Mouse (Mus musculus): Measurements from ENCODE around the gene Fam136a.
"Not testable (repeated sequence)": the region's sequence is repeated elsewhere in the genome, so short reads cannot be mapped to it uniquely, and the experiment has no call there.

Gene Fam136a

DNA sequence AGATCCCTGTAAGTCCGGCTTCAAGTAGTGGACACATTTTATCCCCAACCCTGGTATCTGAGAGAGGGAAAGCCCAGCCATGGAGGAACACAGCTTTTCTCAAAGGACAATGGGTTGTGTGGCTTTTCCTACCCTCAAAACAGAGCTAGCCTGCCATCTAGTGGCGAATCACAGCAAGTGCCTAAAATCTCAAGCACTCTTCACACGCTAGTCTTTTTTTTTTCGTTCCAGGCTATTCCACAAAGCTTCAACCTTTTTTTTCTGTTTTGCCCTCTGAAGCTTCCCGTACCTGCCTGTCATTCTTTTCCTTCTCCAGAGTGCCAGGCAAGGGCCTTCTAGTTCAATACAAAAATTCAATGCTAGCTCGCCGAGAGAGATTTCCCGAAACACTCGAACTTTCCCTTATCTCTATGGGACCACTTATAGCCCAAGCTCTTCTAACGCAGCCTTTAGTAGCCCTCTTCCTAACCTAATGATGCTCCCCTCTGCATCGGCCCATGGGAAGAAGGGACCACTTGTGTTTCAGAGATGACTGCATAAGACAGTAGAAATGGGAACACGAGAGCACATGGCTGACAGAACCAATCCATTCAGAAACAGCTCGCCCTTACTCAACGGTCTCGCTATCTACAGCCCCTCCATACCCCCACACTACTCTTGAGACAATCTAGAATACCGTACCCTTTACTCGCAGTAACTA is 854 bp upstream of the Fam136a start:
- in situ Hi-C loops (cut with MboI, MseI) = loop anchor here (5.0 to 10.0 kb wide), 2 partner anchors 38 to 240 kb away; partner anchors contain the start of gene Tia1 (in 1 of the 2)

- in situ Hi-C loops (cut with MboI, MseI) = loop anchor here (5.0 to 10.0 kb wide), 2 partner anchors 36 to 241 kb away; partner anchors contain the start of gene Tia1 (in 1 of the 2)
These were observed 843 bp downstream of the Fam136a start for GRCm38 (mm10) chr6:86366125-86366852.

GRCm38 (mm10) chr6:86366853-86367249 is 1.4 kb downstream of the Fam136a start:
- in situ Hi-C loops (cut with MboI, MseI) = loop anchor here (5.0 to 10.0 kb wide), 2 partner anchors 35 to 242 kb away; partner anchors contain the start of gene Tia1 (in 1 of the 2)

GRCm38 (mm10) chr6:86368479-86368878 is 3.0 kb downstream of the Fam136a start:
- in situ Hi-C loops (cut with MboI, MseI) = loop anchor here (5.0 to 10.0 kb wide), 2 partner anchors 34 to 244 kb away; partner anchors contain the start of gene Tia1 (in 1 of the 2)

DNA sequence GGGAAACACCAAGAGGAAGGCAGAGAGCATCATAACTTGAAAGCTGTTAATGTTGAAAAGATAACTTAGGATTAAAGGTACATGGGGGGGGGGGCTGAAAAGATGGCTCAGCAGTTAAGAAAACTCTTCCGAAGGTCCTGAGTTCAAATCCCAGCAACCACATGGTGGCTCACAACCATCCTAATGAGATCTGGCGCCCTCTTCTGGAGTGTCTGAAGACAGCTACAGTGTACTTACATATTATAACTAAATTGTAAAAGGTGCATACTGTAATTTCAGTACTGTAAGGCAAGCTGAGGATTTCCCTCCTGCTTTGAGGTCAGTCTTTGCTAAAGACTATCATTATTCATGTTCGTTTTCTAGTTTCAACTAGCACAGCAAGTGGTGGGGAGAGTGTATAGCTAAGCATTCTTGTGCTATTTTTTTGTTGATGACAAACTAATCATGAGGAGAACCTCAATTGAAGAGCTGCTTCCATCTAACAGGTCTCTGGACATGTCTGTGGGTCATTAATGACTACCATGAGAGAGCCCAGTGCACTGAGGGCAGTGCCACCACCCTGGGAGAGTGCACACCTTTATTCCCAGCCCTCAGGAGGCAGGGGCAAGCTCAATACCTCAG is 4.8 kb downstream of the Fam136a start:
- in situ Hi-C loops (cut with MboI, MseI) = no loop called here

GRCm38 (mm10) chr6:86370764-86371339 is 5.4 kb downstream of the Fam136a start, which contains the start of gene Snrpg:
TSS of gene Snrpg (plus strand) at chr6:86371304.
- in situ Hi-C loops (cut with MboI, MseI) = no loop called here

- in situ Hi-C loops (cut with MboI, MseI) = no loop called here
These were observed 6.0 kb downstream of the Fam136a start for GRCm38 (mm10) chr6:86371340-86371911.

- in situ Hi-C loops (cut with MboI, MseI) = no loop called here
These were observed 6.6 kb downstream of the Fam136a start for GRCm38 (mm10) chr6:86371950-86372516.

DNA sequence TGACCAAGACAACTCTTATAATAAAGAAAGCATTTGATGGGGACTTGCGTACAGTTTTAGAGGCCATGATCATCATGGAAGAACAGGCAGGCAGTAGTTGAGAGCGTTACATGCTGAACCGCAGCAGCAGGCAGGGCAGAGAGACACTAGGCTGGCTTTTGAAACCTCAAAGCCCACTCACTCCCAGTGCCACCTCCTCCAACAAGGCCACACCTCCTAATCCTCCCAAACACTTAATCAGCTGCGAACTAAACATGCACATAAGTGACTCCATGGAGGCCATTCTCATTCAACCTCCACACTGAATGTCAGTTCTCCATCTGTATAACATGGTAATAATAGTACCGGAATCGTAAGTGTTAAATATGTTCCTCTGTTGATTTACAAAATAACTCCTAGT is 8.1 kb downstream of the Fam136a start:
- in situ Hi-C loops (cut with MboI, MseI) = no loop called here

GRCm38 (mm10) chr6:86378341-86378740 is 12.9 kb downstream of the Fam136a start:
- in situ Hi-C loops (cut with MboI, MseI) = no loop called here

DNA sequence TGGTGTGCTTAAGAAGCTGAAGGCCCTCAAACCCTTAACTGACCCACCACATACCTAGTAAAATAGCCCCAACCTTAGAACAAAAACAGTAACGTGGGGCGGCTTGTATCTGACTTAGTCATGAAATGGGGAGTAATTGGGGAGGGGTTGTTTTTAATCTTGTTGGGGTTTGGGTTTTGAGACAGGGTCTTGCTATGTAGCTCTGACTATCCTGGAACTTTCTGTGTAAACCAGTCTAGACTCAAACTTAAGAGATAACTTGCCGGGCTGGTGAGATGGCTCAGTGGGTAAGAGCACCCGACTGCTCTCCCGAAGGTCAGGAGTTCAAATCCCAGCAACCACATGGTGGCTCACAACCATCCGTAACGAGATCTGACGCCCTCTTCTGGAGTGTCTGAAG is 14.7 kb downstream of the Fam136a start:
- in situ Hi-C loops (cut with MboI, MseI) = not testable (repeated sequence)

DNA sequence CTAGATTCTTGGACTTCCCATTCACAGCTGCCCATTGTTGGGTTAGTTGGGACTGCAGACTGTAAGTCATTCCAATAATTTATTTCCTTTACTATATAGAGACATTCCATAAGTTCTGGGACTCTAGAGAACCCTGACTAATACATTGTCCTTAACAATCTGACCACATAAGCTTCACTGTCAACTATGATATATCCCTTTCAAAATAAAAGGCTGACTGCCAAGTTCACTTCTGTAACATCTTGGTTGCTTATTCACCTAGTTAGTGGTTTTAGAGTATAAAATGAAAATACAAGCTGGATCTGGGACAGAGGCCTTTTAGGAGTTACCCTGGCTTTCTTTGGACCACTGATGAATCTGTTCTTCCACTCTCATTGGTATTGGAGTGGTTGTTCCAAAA is 17.1 kb downstream of the Fam136a start:
- in situ Hi-C loops (cut with MboI, MseI) = no loop called here

DNA sequence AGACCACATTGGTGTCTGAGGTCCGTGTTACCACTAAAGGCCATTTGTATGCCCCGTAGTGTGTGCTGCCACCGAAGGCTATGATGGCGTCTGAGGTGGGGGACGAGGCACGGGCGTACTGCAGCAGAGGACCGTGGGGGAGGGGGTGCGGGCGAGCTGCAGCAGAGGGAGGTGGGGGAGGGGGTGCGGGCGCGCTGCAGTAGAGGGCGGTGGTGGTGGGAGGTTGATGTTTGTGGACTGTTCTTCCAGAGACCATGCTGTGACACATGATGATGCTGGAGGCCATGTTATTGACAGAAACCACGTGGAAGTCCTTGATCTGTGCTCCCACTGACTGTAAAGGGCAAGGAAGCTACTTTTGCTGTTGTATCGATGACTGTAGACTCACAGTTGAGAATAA is 17.9 kb downstream of the Fam136a start:
- in situ Hi-C loops (cut with MboI, MseI) = no loop called here

GRCm38 (mm10) chr6:86384692-86385091 is 19.2 kb downstream of the Fam136a start:
- in situ Hi-C loops (cut with MboI, MseI) = no loop called here

GRCm38 (mm10) chr6:86385362-86386104 is 20.1 kb downstream of the Fam136a start:
- in situ Hi-C loops (cut with MboI, MseI) = no loop called here

GRCm38 (mm10) chr6:86387313-86387712 is 21.9 kb downstream of the Fam136a start:
- in situ Hi-C loops (cut with MboI, MseI) = no loop called here

GRCm38 (mm10) chr6:86388461-86388860 is 23.0 kb downstream of the Fam136a start:
- in situ Hi-C loops (cut with MboI, MseI) = no loop called here

- in situ Hi-C loops (cut with MboI, MseI) = loop anchor here in 1 of 2 experiments (10.0 kb wide), 1 partner anchor 427 kb away; the partner anchor contains the start of gene Dusp11
These were observed 25.9 kb downstream of the Fam136a start for GRCm38 (mm10) chr6:86391326-86391725.

GRCm38 (mm10) chr6:86393187-86393586 is 27.7 kb downstream of the Fam136a start:
- in situ Hi-C loops (cut with MboI, MseI) = loop anchor here in 1 of 2 experiments (10.0 kb wide), 1 partner anchor 428 kb away; the partner anchor contains the start of gene Dusp11
